Mouse (Mus musculus) cortical plate, adult 2 months (tissue): ENCODE measurements around the gene Fam161b.

Experiments
- CTCF ChIP-seq: fragments of 200-500 bp; IDR thresholded peaks from 2 replicates; pipeline ENCODE4 v1.5.1; 2011; ENCODE audit warnings: mild to moderate bottlenecking, control low read depth, low read length; ENCODE audit not compliant: insufficient read depth; ENCODE audit errors: extremely low read depth
- POLR2A ChIP-seq: fragments of 200-500 bp; IDR thresholded peaks from 2 replicates; pipeline ENCODE4 v1.6.1; 2011; ENCODE audit warnings: mild to moderate bottlenecking, low read length, control low read depth; ENCODE audit not compliant: insufficient read depth; ENCODE audit errors: extremely low read depth

- TF ChIP-seq POLR2A (no peak), CTCF (no peak)
These were observed 37.0 kb upstream of the Fam161b start for GRCm38 (mm10) chr12:84398629-84399028.
